Mouse (Mus musculus): ENCODE measurements around the gene Bag1. TPM values are rescaled to one million over a fixed set of nuclear protein-coding genes. Genes with fewer than 3 reads are reported as not detected.

The Bag1 gene
- total and polyA plus RNA-seq, 2 experiments from 2014 or later: 116 to 201 TPM

GRCm38 (mm10) chr4:40969161-40969560 is 21.1 kb upstream of the Bag1 start:
- H3K4me1 ChIP-seq (ENCODE audit: insufficient read depth): peaks cover 10% of the 10 kb centered on the region; the same call in 1 of the 2 replicates
- H3K4me2 ChIP-seq (ENCODE audit: low read depth): no peak overlapping the region
- H3K4me3 ChIP-seq (ENCODE audit: low read depth, low read length): no peak overlapping the region
- H3K9me3 ChIP-seq (ENCODE audit: low read length): no peaks in the 10 kb centered on the region
- H3K27ac ChIP-seq (ENCODE audit: low read depth, low read length): no peak overlapping the region
- H3K9ac ChIP-seq: no peak overlapping the region
- WGBS: 82% methylated on average over 4 of the region's 4 CpGs
- H3K36me3 ChIP-seq (ENCODE audit: insufficient read depth): peaks cover 29% of the 10 kb centered on the region
- no peak for TF ChIP-seq CTCF (IDR thresholded peaks at IDR 0.05; ENCODE audit: low read depth)
- H3K27me3 ChIP-seq (ENCODE audit: insufficient read depth, low read length): no peaks in the 10 kb centered on the region
- DNase-seq (no peak), ATAC-seq (no peak)

- Histone ChIP-seq H3K4me2 (ENCODE audit: low read depth) (no peak overlapping the region), H3K9me3 (ENCODE audit: low read length) (no peaks in the 10 kb centered on the region), H3K27ac (ENCODE audit: low read depth, low read length) (no peak overlapping the region), H3K36me3 (ENCODE audit: insufficient read depth) (peaks cover 76% of the 10 kb centered on the region), H3K27me3 (ENCODE audit: insufficient read depth, low read length) (no peaks in the 10 kb centered on the region), H3K4me1 (ENCODE audit: insufficient read depth) (no peaks in the 10 kb centered on the region), H3K9ac (no peak overlapping the region), H3K4me3 (ENCODE audit: low read depth, low read length) (no peak overlapping the region)
- DNase-seq (no peak), ATAC-seq (no peak)
- no peak for TF ChIP-seq CTCF (IDR thresholded peaks at IDR 0.05; ENCODE audit: low read depth)
- 87% methylated on average over 3 of the region's 3 CpGs for WGBS
Observed at GRCm38 (mm10) chr4:40963536-40963935, 15.4 kb upstream of the Bag1 start.

GRCm38 (mm10) chr4:40955942-40956341 is 7.8 kb upstream of the Bag1 start:
- H3K36me3 ChIP-seq (ENCODE audit: insufficient read depth): peaks cover 75% of the 10 kb centered on the region
- no peak for TF ChIP-seq CTCF (IDR thresholded peaks at IDR 0.05; ENCODE audit: low read depth)
- H3K27me3 ChIP-seq (ENCODE audit: insufficient read depth, low read length): no peaks in the 10 kb centered on the region
- no peak overlapping the region for H3K9ac ChIP-seq
- no peaks in the 10 kb centered on the region for H3K4me1 ChIP-seq (ENCODE audit: insufficient read depth)
- no peak for DNase-seq
- H3K4me2 ChIP-seq (ENCODE audit: low read depth): no peak overlapping the region
- WGBS: 94% methylated on average over 6 of the region's 6 CpGs
- H3K4me3 ChIP-seq (ENCODE audit: low read depth, low read length): no peak overlapping the region
- H3K9me3 ChIP-seq (ENCODE audit: low read length): no peaks in the 10 kb centered on the region
- no peak for ATAC-seq
- no peak overlapping the region for H3K27ac ChIP-seq (ENCODE audit: low read depth, low read length)

GRCm38 (mm10) chr4:40953521-40953920 is 5.4 kb upstream of the Bag1 start:
- H3K36me3 ChIP-seq (ENCODE audit: insufficient read depth): peaks cover 51% of the 10 kb centered on the region

GRCm38 (mm10) chr4:40947565-40948159 is 432 bp downstream of the Bag1 start:
- ATAC-seq (no peak), DNase-seq (peak; percentile 42)
- Histone ChIP-seq H3K27ac (ENCODE audit: low read depth, low read length) (peak overlapping the region; percentile 58), H3K9ac (peak overlapping the region; percentile 69), H3K36me3 (ENCODE audit: insufficient read depth) (peaks cover 26% of the 10 kb centered on the region), H3K9me3 (ENCODE audit: low read length) (no peaks in the 10 kb centered on the region), H3K4me1 (ENCODE audit: insufficient read depth) (peaks cover 17% of the 10 kb centered on the region), H3K4me2 (ENCODE audit: low read depth) (peak overlapping the region; percentile 79), H3K4me3 (ENCODE audit: low read depth, low read length) (peak overlapping the region; percentile 82), H3K27me3 (ENCODE audit: insufficient read depth, low read length) (no peaks in the 10 kb centered on the region)
- WGBS: 2% methylated on average over 40 of the region's 40 CpGs
- TF ChIP-seq CTCF (IDR thresholded peaks at IDR 0.05; ENCODE audit: low read depth): peak; percentile 38; the same call in 1 of the 2 replicates

More at GRCm38 (mm10) chr4:40953521-40953920, 5.4 kb upstream of the Bag1 start:
- H3K4me3 ChIP-seq (ENCODE audit: low read depth, low read length): no peak overlapping the region
- 100% methylated on average over 1 of the region's 1 CpGs for WGBS
- H3K9me3 ChIP-seq (ENCODE audit: low read length): no peaks in the 10 kb centered on the region
- no peak overlapping the region for H3K27ac ChIP-seq (ENCODE audit: low read depth, low read length)
- no peaks in the 10 kb centered on the region for H3K27me3 ChIP-seq (ENCODE audit: insufficient read depth, low read length)
- DNase-seq (no peak), ATAC-seq (no peak)
- TF ChIP-seq CTCF (IDR thresholded peaks at IDR 0.05; ENCODE audit: low read depth): peak; percentile 32; the same call in 1 of the 2 replicates
- H3K4me2 ChIP-seq (ENCODE audit: low read depth): no peak overlapping the region
- H3K4me1 ChIP-seq (ENCODE audit: insufficient read depth): peaks cover 8% of the 10 kb centered on the region
- no peak overlapping the region for H3K9ac ChIP-seq

GRCm38 (mm10) chr4:40946516-40947121 is 1.5 kb downstream of the Bag1 start:
- Histone ChIP-seq H3K4me3 (ENCODE audit: low read depth, low read length) (no peak overlapping the region; the same call in 1 of the 2 replicates), H3K27ac (ENCODE audit: low read depth, low read length) (no peak overlapping the region), H3K4me2 (ENCODE audit: low read depth) (peak overlapping the region; percentile 79), H3K9me3 (ENCODE audit: low read length) (no peaks in the 10 kb centered on the region), H3K36me3 (ENCODE audit: insufficient read depth) (peaks cover 30% of the 10 kb centered on the region), H3K27me3 (ENCODE audit: insufficient read depth, low read length) (no peaks in the 10 kb centered on the region), H3K4me1 (ENCODE audit: insufficient read depth) (peaks cover 17% of the 10 kb centered on the region), H3K9ac (no peak overlapping the region)
- ATAC-seq (no peak), DNase-seq (no peak)
- WGBS: 82% methylated on average over 7 of the region's 7 CpGs
- TF ChIP-seq CTCF (IDR thresholded peaks at IDR 0.05; ENCODE audit: low read depth): no peak

GRCm38 (mm10) chr4:40943651-40944050 is 4.4 kb downstream of the Bag1 start:
- Histone ChIP-seq H3K9me3 (ENCODE audit: low read length) (0 out of 2 replicates have a peak, but pooled peaks cover 6% of the 10 kb centered on the region), H3K4me1 (ENCODE audit: insufficient read depth) (peaks cover 10% of the 10 kb centered on the region; the same call in 1 of the 2 replicates), H3K36me3 (ENCODE audit: insufficient read depth) (peaks cover 52% of the 10 kb centered on the region), H3K9ac (no peak overlapping the region), H3K27ac (ENCODE audit: low read depth, low read length) (no peak overlapping the region), H3K4me2 (ENCODE audit: low read depth) (no peak overlapping the region), H3K27me3 (ENCODE audit: insufficient read depth, low read length) (no peaks in the 10 kb centered on the region), H3K4me3 (ENCODE audit: low read depth, low read length) (no peak overlapping the region)
- WGBS: 94% methylated on average over 5 of the region's 5 CpGs
- TF ChIP-seq CTCF (IDR thresholded peaks at IDR 0.05; ENCODE audit: low read depth): no peak
- no peak for ATAC-seq
- no peak for DNase-seq
